Mouse (Mus musculus): ENCODE measurements around the gene Csrp3. TPM values are rescaled to one million over a fixed set of nuclear protein-coding genes. Genes with fewer than 3 reads are reported as not detected.

The Csrp3 gene
- polyA plus RNA-seq, 1 experiment from 2014 or later = 6.0 TPM

GRCm38 (mm10) chr7:48784773-48785523 is 62.9 kb downstream of the Csrp3 start:
- no peaks in the 10 kb centered on the region for H3K27me3 ChIP-seq
- no peak overlapping the region for H3K4me2 ChIP-seq (replicated peaks)
- peaks cover 3% of the 10 kb centered on the region; the same call in 1 of the 2 replicates for H3K4me1 ChIP-seq
- no peaks in the 10 kb centered on the region for H3K9me3 ChIP-seq
- no peak overlapping the region for H3K9ac ChIP-seq
- ATAC-seq (ENCODE audit: insufficient number of reproducible peaks, insufficient read depth, low FRiP score, low TSS enrichment) = no peak
- WGBS = 81% methylated on average over 11 of the region's 11 CpGs
- no peak overlapping the region for H3K27ac ChIP-seq
- no peaks in the 10 kb centered on the region for H3K36me3 ChIP-seq
- no peak overlapping the region for H3K4me3 ChIP-seq

- no peak for ATAC-seq (ENCODE audit: insufficient number of reproducible peaks, insufficient read depth, low FRiP score, low TSS enrichment)
- Histone ChIP-seq H3K4me2 (replicated peaks) (no peak overlapping the region), H3K27ac (no peak overlapping the region), H3K36me3 (no peaks in the 10 kb centered on the region), H3K27me3 (no peaks in the 10 kb centered on the region), H3K4me1 (no peaks in the 10 kb centered on the region), H3K9ac (no peak overlapping the region), H3K4me3 (no peak overlapping the region), H3K9me3 (no peaks in the 10 kb centered on the region)
- 81% methylated on average over 4 of the region's 4 CpGs for WGBS
Measured at GRCm38 (mm10) chr7:48782432-48782831, 65.4 kb downstream of the Csrp3 start.

Other genes with a start within 250 kb of the Csrp3 start
- not detected in 2 replicates for gene Mrgprb3, start 204.2 kb downstream of the Csrp3 start, polyA plus RNA-seq (2016; fragmentation: Nextera tagmentation; extraction: Ambion mirVana)
- gene Zdhhc13, start 59.0 kb downstream of the Csrp3 start, polyA plus RNA-seq (2016; fragmentation: Nextera tagmentation; extraction: Ambion mirVana) = 30.4 and 31.2 TPM in 2 replicates
- 11.9 and 15.1 TPM in 2 replicates for gene E2f8, start 33.6 kb upstream of the Csrp3 start, polyA plus RNA-seq (2016; fragmentation: Nextera tagmentation; extraction: Ambion mirVana)
- 14.2 and 14.7 TPM in 2 replicates for gene Nav2, start 60.7 kb upstream of the Csrp3 start, polyA plus RNA-seq (2016; fragmentation: Nextera tagmentation; extraction: Ambion mirVana)

Data from embryonic facial prominence, embryonic 12.5 days (tissue).